Mouse (Mus musculus) embryo, embryonic 10.5 days (tissue): ENCODE data around the gene Kcnmb3.
A peak's percentile ranks its signal among the peaks of the same experiment; 100 is the strongest.

ENCODE experiments used
- DNase-seq: peaks from one replicate; pipeline ENCODE4 v3.0.0-alpha.2; 2015; ENCODE audit warnings: low spot score

The Kcnmb3 gene

GRCm38 (mm10) chr3:32492097-32493090 lies at the start of gene Kcnmb3:
Gene Kcnmb3 (minus strand): TSS chr3:32492231.
- no peak for DNase-seq

DNA sequence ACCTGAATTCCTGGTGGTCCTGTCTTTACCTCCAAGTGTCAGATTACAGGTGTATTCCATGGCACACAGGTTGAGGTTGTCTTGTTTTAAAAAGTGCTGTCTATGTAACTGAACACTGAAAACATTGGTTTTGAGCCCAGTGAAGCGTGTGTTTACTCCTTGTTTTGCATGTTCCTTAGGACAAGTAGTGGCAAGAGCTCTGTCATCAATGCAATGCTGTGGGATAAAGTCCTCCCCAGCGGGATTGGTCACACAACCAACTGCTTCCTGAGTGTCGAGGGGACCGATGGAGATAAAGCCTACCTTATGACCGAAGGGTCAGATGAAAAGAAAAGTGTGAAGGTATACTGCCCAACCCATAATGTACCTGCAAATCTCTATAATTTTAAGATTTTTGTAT lies 46.1 kb upstream of the Kcnmb3 start:
- DNase-seq, result no peak

GRCm38 (mm10) chr3:32537556-32537955 lies 45.5 kb upstream of the Kcnmb3 start:
- DNase-seq, result no peak

DNA sequence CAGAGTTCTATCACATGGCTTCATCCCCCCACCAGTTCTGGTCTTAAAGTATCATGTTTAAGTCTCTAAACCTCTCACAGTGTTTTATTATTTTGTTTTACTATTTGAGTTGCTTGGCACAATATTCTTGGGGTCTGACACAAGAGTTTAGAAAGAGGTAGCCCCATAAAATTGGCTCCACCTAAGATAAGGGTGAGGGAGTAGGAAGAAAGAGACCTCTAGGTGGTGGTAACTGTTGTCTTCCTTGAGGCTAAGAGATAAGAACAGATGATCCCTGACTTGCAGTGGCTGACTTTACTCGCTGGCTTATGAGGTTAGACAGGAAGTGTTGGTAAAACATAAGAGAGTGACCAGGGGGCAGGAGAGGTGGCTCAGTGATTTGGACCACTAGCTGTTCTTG lies 43.7 kb upstream of the Kcnmb3 start:
- no peak for DNase-seq

GRCm38 (mm10) chr3:32530041-32530440 lies 38.0 kb upstream of the Kcnmb3 start:
- DNase-seq, result peak; percentile 32

GRCm38 (mm10) chr3:32529303-32529898 lies 37.4 kb upstream of the Kcnmb3 start, which contains the start of gene Mfn1:
Gene Mfn1 (plus strand): TSS chr3:32529465.
- peak; percentile 97 for DNase-seq

DNA sequence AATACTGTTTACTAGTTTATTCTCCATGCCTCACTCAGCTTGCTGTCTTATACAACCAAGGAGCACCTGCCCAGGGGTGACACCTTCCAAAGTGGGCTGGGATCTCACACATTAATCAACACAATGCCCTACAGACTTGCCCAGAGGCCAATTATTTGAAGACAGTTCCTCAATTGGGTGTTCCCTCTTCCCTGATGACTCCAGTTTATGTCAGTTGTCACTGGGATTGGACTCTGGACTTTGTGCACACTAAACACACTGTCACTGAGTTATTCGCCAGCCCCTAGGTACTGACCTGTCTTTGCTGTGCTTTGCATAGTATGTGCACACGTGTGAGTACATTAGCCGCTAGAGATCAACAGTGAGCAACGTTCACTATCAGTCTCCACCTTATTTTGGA lies 35.1 kb upstream of the Kcnmb3 start:
- no peak for DNase-seq

- DNase-seq, result no peak
These were observed 21.5 kb upstream of the Kcnmb3 start for GRCm38 (mm10) chr3:32513528-32513927.

DNA sequence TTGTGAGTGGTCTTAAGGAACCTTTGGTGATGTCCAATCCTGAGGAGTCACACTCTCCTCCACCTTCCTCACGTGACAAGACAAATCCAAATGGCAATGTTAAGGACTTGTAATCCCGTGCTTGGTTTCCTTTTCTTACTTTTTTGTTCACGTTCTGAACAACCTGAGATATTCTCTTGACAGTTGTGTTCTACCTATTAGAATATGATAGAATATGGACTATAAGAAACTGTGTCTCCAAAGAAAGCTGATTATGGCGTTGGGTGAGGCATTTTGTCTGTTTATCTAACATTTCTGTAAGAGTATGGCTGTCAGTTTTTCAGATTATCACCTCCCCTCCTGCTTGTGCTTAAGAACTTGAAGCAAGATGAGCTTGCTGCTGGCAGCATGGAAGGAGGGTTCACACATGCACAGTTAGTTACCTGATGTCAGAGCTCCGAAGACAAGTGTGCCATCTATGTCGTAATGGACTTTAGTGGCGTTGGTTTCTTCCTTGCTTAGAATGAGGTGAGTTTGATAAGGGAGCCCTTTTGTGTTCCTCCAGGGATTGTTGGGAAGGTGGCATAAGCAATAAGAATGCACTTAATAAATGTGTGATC lies 20.8 kb upstream of the Kcnmb3 start:
- no peak for DNase-seq

- peak; percentile 57 for DNase-seq
These were observed 19.1 kb upstream of the Kcnmb3 start for GRCm38 (mm10) chr3:32511191-32511550.

DNA sequence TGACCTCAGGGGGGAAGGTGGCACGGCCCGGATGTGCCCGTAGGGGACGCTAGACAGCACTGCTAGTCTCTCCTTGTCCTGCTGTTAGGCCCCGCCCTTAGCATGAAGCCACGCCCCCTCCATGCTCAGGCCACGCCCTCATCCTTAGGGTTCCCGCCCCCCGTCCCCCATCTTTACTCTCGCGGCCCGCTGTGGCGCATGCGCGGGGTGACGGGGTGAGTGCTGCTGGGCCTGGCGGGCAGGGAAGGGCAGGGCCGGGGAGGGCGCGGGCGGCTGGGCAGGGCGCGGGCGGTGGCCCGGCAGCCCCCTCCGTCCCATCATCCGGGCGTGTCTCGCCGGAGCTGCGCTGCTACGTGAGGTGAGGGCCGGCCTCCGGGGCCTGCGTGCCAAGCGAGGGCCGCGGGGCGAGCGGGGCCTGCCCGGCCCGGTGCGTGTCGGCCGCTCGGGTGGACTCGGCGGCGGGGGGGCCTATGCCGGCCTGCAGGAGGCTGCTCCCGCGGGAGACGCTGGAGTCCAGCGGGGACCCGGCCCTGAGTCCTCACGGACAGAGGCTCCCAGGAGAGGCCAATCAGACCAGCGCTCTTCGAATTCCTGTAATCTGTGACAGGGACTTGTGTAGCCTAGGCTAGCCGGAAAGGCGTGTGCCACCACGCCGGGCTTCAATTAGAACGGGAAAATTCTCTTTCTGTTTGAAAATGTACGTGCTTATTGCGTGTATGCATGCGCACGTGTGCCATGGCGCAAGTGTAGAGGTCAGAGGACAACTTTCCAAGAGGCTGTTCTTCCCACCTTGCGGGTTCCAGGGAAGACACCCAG lies 18.6 kb upstream of the Kcnmb3 start:
- peak; percentile 98 for DNase-seq

- peak; percentile 54 for DNase-seq
These were observed 17.7 kb upstream of the Kcnmb3 start, which contains the start of gene Zfp639 for GRCm38 (mm10) chr3:32509496-32510374. Gene Zfp639 (plus strand): TSS chr3:32510259.

DNA sequence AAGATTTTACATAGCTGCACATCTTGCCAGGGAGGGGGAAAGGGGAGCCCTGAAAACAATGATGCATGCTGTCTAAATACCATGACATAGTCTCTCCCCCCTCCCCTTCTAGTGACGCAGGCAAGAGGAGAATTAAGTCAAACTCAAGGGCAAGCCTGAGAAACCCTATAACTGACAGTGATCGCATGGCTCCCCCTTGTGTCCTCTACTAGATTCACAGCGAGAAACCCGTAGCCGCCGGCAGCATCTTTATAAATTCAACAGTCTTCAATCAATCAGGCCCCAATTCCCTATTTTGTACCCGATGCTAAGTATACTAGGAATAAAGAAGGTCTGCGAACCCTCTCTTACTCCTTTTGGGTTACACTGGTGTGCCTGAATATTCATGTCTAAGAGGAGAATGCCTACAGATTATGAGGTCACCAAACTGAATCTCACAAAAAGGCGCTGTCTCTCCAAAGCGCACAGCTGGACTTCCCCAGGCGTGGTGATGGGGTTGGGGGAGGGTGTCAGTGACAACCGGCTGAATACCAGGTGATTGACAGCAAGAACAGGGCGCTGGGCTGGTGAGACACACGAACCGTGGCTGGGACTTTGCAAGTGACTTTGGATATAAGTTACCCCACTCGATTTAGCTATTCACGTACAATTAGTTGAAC lies 16.8 kb upstream of the Kcnmb3 start:
- peak; percentile 93 for DNase-seq

- DNase-seq, result no peak
These were observed 14.6 kb upstream of the Kcnmb3 start for GRCm38 (mm10) chr3:32506366-32507225.

GRCm38 (mm10) chr3:32505841-32506240 lies 13.8 kb upstream of the Kcnmb3 start:
- DNase-seq, result no peak

GRCm38 (mm10) chr3:32500346-32500745 lies 8.3 kb upstream of the Kcnmb3 start:
- DNase-seq, result no peak

GRCm38 (mm10) chr3:32496711-32497070 lies 4.7 kb upstream of the Kcnmb3 start:
- no peak for DNase-seq

DNA sequence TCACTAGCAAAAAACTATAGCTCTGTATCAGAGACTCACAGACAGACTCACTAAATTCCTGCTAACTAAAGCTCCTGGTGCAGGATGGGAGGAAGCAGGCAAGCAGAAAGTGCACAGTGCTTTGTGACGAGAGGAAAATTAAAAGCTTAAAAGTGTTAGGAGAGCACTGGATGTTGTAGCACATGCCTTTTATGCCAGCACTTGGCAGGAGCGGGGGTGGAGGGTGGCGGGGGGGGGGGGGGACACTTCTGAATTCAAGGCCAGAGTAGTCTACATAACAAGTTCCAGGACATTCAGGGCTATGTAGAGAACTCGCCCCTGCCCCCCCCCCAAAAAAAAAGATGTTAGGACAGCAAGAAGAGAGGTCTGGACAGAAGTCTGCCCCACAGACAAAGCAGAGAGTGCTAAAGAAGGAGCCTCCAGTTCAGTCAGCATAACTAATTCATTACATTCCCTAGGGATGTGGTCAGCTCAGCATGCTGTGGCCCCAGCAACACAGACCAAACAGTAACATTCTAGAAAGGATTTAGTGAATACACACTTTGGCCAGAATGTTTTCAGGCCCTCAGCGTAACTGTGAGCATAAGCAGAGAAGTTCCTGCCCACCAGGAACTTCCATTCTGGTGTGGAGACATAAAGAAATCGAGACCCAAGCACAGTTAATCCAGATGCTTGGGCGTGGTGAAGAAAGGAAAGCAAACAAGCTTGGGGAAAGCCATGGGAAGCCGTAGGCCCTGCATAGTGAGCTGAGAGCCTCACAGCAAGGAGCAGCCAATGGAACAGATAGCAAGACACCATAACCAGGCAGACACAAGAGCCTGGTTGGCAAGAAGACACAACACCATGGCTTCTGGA lies 4.1 kb upstream of the Kcnmb3 start:
- DNase-seq, result peak; percentile 24
